Mouse (Mus musculus) limb, embryonic 13.5 days (tissue): ENCODE measurements at regions not wholly inside any gene's neighbourhood (a gene's known extent, or its start where the extent isn't known, plus 50 kb on each side); places are given as distances from the start of the nearest gene placed in this dataset.

Experiments used
- ATAC-seq: fragments of 200-750 bp; cut with Nextera tagmentation; 2 replicates; pipeline ENCODE4 v1.8.0; 2017; ENCODE audit warnings: low read depth, moderate number of reproducible peaks, moderate TSS enrichment; ENCODE audit not compliant: low FRiP score
- H3K27ac ChIP-seq: fragments of 300-500 bp; sonication (generic); 2 replicates; pipeline ENCODE4 v1.5.1; 2015; ENCODE audit warnings: inconsistent platforms, mild to moderate bottlenecking, moderate library complexity
- H3K27me3 ChIP-seq: fragments of 300-500 bp; sonication (generic); 2 replicates; pipeline ENCODE4 v1.6.1; 2015; ENCODE audit warnings: mild to moderate bottlenecking, inconsistent platforms
- H3K36me3 ChIP-seq: fragments of 300-500 bp; sonication (generic); 2 replicates; pipeline ENCODE4 v1.6.1; 2015; ENCODE audit warnings: inconsistent platforms, mild to moderate bottlenecking, moderate library complexity
- H3K4me1 ChIP-seq: fragments of 300-500 bp; sonication (generic); 2 replicates; pipeline ENCODE4 v1.6.1; 2015; ENCODE audit warnings: inconsistent platforms
- H3K4me2 ChIP-seq: fragments of 300-500 bp; sonication (generic); replicated peaks from 2 replicates; pipeline ENCODE4 v1.6.1; 2015; ENCODE audit warnings: inconsistent platforms, mild to moderate bottlenecking, moderate library complexity
- H3K4me3 ChIP-seq: fragments of 300-500 bp; sonication (generic); 2 replicates; pipeline ENCODE4 v1.5.1; 2015; ENCODE audit warnings: moderate library complexity, mild to moderate bottlenecking, inconsistent platforms
- H3K9ac ChIP-seq: fragments of 300-500 bp; sonication (generic); 2 replicates; pipeline ENCODE4 v1.6.1; 2015; ENCODE audit warnings: mild to moderate bottlenecking, inconsistent platforms
- H3K9me3 ChIP-seq: fragments of 300-500 bp; sonication (generic); 2 replicates; pipeline ENCODE4 v1.6.1; 2016; ENCODE audit warnings: inconsistent platforms
- WGBS: fragments of 180-500 bp; shearing (Covaris S2); methylation state at CpG from one replicate; pipeline ENCODE4 v1.1.7; 2015; 5-methylcytosine and 5-hydroxymethylcytosine counted together

- H3K9me3 ChIP-seq, result no peaks in the 10 kb centered on the region
- ATAC-seq, result no peak
- no peak overlapping the region for H3K9ac ChIP-seq
- H3K36me3 ChIP-seq, result no peaks in the 10 kb centered on the region
- H3K27me3 ChIP-seq, result no peaks in the 10 kb centered on the region
- H3K4me2 ChIP-seq, result no peak overlapping the region
- H3K27ac ChIP-seq, result no peak overlapping the region
- no peak overlapping the region for H3K4me3 ChIP-seq
- peaks cover under 1% of the 10 kb centered on the region for H3K4me1 ChIP-seq
- 83% methylated on average over 4 of the region's 4 CpGs for WGBS
Observed at GRCm38 (mm10) chr6:75805223-75805622, 692.4 kb downstream of the Gm9008 start.

- Histone ChIP-seq H3K9me3 (no peaks in the 10 kb centered on the region), H3K9ac (no peak overlapping the region), H3K27ac (no peak overlapping the region), H3K4me1 (peaks cover 11% of the 10 kb centered on the region), H3K4me3 (no peak overlapping the region), H3K36me3 (no peaks in the 10 kb centered on the region), H3K4me2 (no peak overlapping the region), H3K27me3 (no peaks in the 10 kb centered on the region)
- WGBS, result 22% methylated on average over 3 of the region's 3 CpGs
- ATAC-seq, result peak; percentile 11; the same call in 1 of the 2 replicates
Observed at GRCm38 (mm10) chr6:75799993-75800392, 697.6 kb downstream of the Gm9008 start.

DNA sequence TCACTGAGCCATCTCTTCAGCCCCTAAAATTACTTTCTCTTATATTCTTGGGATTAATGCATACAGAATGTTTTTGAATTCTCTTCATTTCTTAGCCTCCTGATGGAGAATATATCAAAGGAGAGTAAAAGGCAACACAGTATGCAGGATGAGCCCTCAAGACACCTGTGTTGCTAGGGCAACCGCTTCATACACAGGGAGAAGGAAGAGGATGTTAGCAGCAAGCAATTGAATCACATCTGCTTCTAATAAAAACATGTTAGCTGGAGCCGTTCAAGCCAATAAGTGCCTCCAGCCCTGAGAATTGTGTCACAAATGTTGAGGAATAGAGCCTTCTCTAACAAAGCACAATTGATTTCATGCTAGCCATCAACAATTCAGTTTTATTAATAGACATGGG, 698.0 kb downstream of the Gm9008 start:
- no peak overlapping the region for H3K4me3 ChIP-seq
- H3K4me2 ChIP-seq, result no peak overlapping the region
- no peaks in the 10 kb centered on the region for H3K36me3 ChIP-seq
- H3K9me3 ChIP-seq, result no peaks in the 10 kb centered on the region
- no peak overlapping the region; the same call in 1 of the 2 replicates for H3K27ac ChIP-seq
- H3K9ac ChIP-seq, result no peak overlapping the region
- WGBS, result 4% methylated on average over 2 of the region's 2 CpGs
- ATAC-seq, result peak; percentile 85
- H3K27me3 ChIP-seq, result no peaks in the 10 kb centered on the region
- peaks cover 11% of the 10 kb centered on the region for H3K4me1 ChIP-seq

DNA sequence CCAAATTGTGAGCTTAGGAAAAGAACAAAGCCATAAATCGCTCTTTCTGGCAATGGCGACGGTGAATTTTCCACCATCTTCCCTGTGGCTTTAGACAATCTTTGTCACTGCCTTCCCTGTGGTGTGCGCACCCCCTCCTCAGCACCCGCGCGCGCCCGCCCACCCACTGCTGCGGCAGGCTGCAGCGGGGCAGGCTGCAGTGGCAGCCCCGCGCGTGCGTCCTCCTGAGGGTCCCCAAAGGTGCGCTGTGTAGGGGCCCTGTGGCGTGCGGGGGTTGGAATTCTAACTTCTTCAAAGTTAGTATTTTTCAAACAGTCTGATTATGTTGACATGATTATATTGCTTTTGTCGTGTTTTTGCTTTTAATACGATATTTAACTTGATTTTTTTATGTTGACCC, 714.9 kb downstream of the Gm9008 start:
- Histone ChIP-seq H3K4me1 (no peaks in the 10 kb centered on the region), H3K9me3 (no peaks in the 10 kb centered on the region), H3K27me3 (no peaks in the 10 kb centered on the region), H3K27ac (no peak overlapping the region), H3K4me2 (peak overlapping the region; percentile 39), H3K4me3 (no peak overlapping the region), H3K36me3 (no peaks in the 10 kb centered on the region), H3K9ac (no peak overlapping the region)
- no peak for ATAC-seq
- WGBS, result 61% methylated on average over 20 of the region's 20 CpGs

DNA sequence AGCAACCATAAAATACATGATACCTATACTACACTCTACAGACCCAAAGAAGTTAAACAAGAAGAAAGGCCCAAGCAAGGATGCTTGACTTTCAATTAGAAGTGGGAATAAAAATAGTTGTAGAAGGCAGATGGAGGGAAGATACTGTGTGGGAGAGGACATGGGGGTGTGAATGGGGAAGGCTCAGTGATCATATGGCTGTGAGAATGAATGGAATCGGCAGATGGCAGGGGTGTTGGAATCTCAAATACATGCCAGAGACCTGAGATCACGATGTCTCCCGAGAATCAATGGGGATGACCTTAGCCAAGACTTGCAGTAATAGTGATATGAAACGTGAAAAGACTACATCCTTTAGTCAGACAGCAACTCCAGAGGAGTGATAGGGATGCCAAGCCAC, 734.5 kb downstream of the Gm9008 start:
- ATAC-seq, result no peak
- Histone ChIP-seq H3K27ac (no peak overlapping the region), H3K36me3 (no peaks in the 10 kb centered on the region), H3K4me1 (no peaks in the 10 kb centered on the region), H3K4me2 (no peak overlapping the region), H3K4me3 (no peak overlapping the region), H3K9me3 (no peaks in the 10 kb centered on the region), H3K27me3 (no peaks in the 10 kb centered on the region), H3K9ac (no peak overlapping the region)
- 89% methylated on average over 4 of the region's 4 CpGs for WGBS

GRCm38 (mm10) chr6:75756184-75756583, 741.4 kb downstream of the Gm9008 start:
- H3K9ac ChIP-seq, result no peak overlapping the region
- 63% methylated on average over 2 of the region's 2 CpGs for WGBS
- H3K36me3 ChIP-seq, result no peaks in the 10 kb centered on the region
- H3K4me2 ChIP-seq, result no peak overlapping the region
- no peak overlapping the region for H3K27ac ChIP-seq
- no peaks in the 10 kb centered on the region for H3K27me3 ChIP-seq
- no peaks in the 10 kb centered on the region for H3K9me3 ChIP-seq
- no peaks in the 10 kb centered on the region for H3K4me1 ChIP-seq
- ATAC-seq, result no peak
- H3K4me3 ChIP-seq, result no peak overlapping the region
